Comparison of ENCODE assay signal across 27 mouse cellular contexts in genomic region chr3:28061155-28061554, GRCm38 (mm10).
"Had no signal": no experiment of that assay in that cellular context is flagged by ENCODE, and none has a peak within 500 bp of the region (broad histone marks: within the 10 kb centered on the region; RNA-seq: fewer than 3 reads in every experiment).

No protein-coding gene starts in this region.

- H3K4me3 ChIP-seq: embryonic facial prominence, embryonic 10.5 days; embryonic facial prominence, embryonic 12.5 days; embryonic facial prominence, embryonic 13.5 days; embryonic facial prominence, embryonic 15.5 days; erythroblast, embryonic 14.5 days; forebrain, embryonic 10.5 days; forebrain, embryonic 12.5 days; forebrain, embryonic 13.5 days; forebrain, embryonic 15.5 days; gastrocnemius, adult 2 months; heart, adult 2 months had no signal

- ATAC-seq: forebrain, embryonic 13.5 days; forebrain, embryonic 14.5 days; forebrain, embryonic 15.5 days; forebrain, embryonic 16.5 days; forebrain, postnatal 0 days had no signal

- H3K4me2 ChIP-seq: embryonic facial prominence, embryonic 12.5 days; embryonic facial prominence, embryonic 13.5 days; embryonic facial prominence, embryonic 15.5 days; forebrain, embryonic 12.5 days; forebrain, embryonic 13.5 days; forebrain, embryonic 15.5 days had no signal

- H3K36me3 ChIP-seq: embryonic facial prominence, embryonic 10.5 days; embryonic facial prominence, embryonic 12.5 days; embryonic facial prominence, embryonic 13.5 days; embryonic facial prominence, embryonic 15.5 days; forebrain, embryonic 10.5 days; forebrain, embryonic 12.5 days; forebrain, embryonic 15.5 days had no signal

- DNase-seq: cerebellum, adult 8-10 months; cerebellum, adult 9-10 months; cerebellum, adult 9-11 months; cerebellum, postnatal 10 days; cerebellum, postnatal 14 days; cerebellum, postnatal 25 days; cerebellum, postnatal 36 days; embryo, embryonic 11 days; forebrain, postnatal 0 days; gastrocnemius, adult 2 months; gastrocnemius, postnatal 10 days; gastrocnemius, postnatal 14 days; gastrocnemius, postnatal 25 days; gastrocnemius, postnatal 36 days; heart, adult 18-20 months; heart, adult 2 months had no signal

- H3K4me1 ChIP-seq: embryonic facial prominence, embryonic 10.5 days; embryonic facial prominence, embryonic 12.5 days; embryonic facial prominence, embryonic 13.5 days; embryonic facial prominence, embryonic 15.5 days; forebrain, embryonic 12.5 days; forebrain, embryonic 13.5 days; forebrain, embryonic 15.5 days had no signal

- H3K9me3 ChIP-seq: embryonic facial prominence, embryonic 10.5 days; embryonic facial prominence, embryonic 12.5 days; embryonic facial prominence, embryonic 13.5 days; embryonic facial prominence, embryonic 15.5 days; forebrain, embryonic 12.5 days; forebrain, embryonic 13.5 days; forebrain, embryonic 15.5 days had no signal

- H3K27me3 ChIP-seq: embryonic facial prominence, embryonic 12.5 days; embryonic facial prominence, embryonic 13.5 days; embryonic facial prominence, embryonic 15.5 days; forebrain, embryonic 12.5 days; forebrain, embryonic 13.5 days; forebrain, embryonic 15.5 days had no signal

- H3K27ac ChIP-seq: embryonic facial prominence, embryonic 10.5 days; embryonic facial prominence, embryonic 12.5 days; embryonic facial prominence, embryonic 13.5 days; embryonic facial prominence, embryonic 15.5 days; forebrain, embryonic 10.5 days; forebrain, embryonic 12.5 days; forebrain, embryonic 13.5 days; forebrain, embryonic 15.5 days; gastrocnemius, adult 2 months; heart, adult 2 months had no signal

- H3K9ac ChIP-seq: embryonic facial prominence, embryonic 12.5 days; embryonic facial prominence, embryonic 13.5 days; embryonic facial prominence, embryonic 15.5 days; forebrain, embryonic 12.5 days; forebrain, embryonic 13.5 days; forebrain, embryonic 15.5 days; forebrain, postnatal 0 days had no signal
